Mouse (Mus musculus) stomach, postnatal 0 days (tissue): ENCODE data around the gene Kcnh4.

Experiments used
- CTCF ChIP-seq: IDR thresholded peaks from 2 replicates; pipeline ENCODE4 v1.5.1; 2016; ENCODE audit warnings: antibody characterized with exemption, low read depth, mild to moderate bottlenecking, moderate library complexity
- EP300 ChIP-seq: optimal IDR thresholded peaks from 2 replicates; pipeline ENCODE3; 2016; ENCODE audit warnings: antibody characterized with exemption

DNA sequence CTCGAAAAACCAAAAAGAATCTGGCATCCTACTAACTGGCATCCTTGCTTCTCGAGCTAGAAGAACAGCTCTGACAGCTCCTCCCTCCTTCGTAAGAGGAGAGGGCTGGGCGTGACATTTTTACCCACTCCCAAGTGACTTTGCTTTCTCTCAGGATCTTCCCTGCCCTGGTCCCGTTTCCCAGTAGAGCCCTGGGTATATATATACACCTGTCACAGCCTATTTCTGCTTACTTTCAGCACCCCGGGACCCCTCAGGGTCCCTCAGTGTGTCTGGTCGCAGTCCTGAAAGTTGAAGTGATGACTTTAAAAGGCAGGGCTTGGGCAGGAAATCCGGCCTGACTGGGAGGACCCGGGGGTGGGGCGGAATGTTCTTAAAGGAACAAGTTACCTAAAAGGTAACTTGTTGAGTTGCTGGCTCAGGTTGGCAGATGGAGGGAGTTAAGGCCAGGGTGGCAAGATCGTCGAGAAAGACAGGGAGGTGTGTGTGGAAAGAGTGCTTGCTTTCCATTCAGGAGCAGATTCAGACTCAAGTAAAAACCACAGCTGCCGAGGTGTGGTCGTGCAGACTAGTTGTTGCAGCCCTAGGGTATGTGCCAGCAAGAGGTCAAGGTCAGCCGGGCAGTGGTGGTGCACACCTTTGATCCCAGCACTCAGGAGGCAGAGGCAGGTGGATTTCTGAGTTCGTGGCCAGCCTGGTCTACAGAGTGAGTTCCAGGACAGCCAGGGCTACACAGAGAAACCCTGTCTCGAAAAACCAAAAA lies 11.1 kb upstream of the Kcnh4 start, which contains the start of gene Ghdc:
- TF ChIP-seq CTCF: no peak
- no peak for TF ChIP-seq EP300
